Mouse (Mus musculus) brain, embryonic 18.5 days (tissue): ENCODE measurements around the gene Camk2b.

Source experiments
- DNase-seq: peaks from one replicate; pipeline ENCODE4 v3.0.0-alpha.2; 2012; ENCODE audit warnings: low read depth, low spot score

Gene Camk2b

GRCm38 (mm10) chr11:5983629-5984028, 82.5 kb downstream of the Camk2b start:
- DNase-seq, result no peak

- DNase-seq, result no peak
Measured at GRCm38 (mm10) chr11:5981323-5981722, 84.8 kb downstream of the Camk2b start.

- DNase-seq, result no peak
Measured at GRCm38 (mm10) chr11:5980561-5980960, 85.6 kb downstream of the Camk2b start.

DNA sequence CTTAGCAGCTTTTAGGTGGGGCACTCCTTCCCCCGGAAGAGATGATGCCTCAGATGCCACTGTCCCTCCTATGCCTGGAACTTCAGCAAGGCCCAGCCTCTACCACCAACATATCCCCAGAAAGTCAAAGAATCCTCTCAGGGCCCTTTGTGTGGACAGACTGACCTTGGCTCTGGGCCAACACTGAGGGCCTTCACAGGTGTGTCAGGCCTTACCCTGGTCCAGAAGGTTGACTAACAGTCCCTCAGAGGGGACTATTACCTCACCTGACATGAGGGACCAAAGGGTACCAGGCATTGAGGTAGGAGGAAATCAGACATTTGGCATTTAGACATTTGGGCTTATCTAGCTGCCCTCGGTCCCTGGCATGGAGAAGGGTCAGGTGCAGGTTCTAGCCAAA, 86.1 kb downstream of the Camk2b start:
- no peak for DNase-seq

DNA sequence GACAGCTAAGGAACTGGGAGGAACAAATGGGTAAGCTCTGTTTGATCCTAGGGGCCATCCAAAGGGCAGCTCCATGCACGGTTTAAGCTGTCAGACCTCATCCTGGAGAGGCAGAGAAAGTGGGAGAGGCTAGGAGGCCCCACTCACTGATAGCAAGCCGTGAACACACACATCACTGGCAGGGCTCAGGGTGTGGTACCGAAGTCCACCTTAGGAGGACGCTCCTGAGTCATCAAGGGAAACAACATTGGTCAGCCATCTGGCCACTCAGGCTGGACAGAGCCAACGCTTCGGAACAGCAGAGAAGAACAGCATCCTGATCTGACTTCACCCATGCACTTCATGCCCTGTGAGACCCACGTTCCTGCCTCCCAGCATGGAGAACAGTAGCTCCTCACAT, 87.1 kb downstream of the Camk2b start:
- no peak for DNase-seq

DNA sequence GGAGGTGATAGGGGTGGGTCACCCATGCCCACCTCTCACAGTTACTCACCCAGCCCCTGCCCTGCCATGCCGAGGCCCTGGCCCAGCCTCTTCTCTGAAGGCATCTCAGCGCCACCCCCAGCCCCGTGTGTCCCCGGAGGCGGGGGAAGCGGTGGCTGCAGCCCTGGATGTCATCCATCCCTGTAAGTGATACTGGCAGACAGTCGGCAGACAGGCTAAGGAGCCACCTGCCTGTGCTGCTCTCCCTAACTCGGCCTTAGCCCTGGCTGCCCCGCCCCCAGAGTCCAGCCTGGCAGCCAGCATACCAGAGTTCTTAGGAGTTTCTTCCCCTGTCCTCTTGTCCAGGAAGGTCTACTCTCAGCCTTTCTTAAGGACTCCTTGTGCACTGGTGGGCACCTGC, 90.1 kb downstream of the Camk2b start:
- DNase-seq, result no peak

GRCm38 (mm10) chr11:5975068-5975467, 91.1 kb downstream of the Camk2b start:
- no peak for DNase-seq

- no peak for DNase-seq
Measured at GRCm38 (mm10) chr11:5974053-5974452, 92.1 kb downstream of the Camk2b start.

GRCm38 (mm10) chr11:5973151-5973550, 93.0 kb downstream of the Camk2b start:
- no peak for DNase-seq

- DNase-seq, result no peak
Measured at GRCm38 (mm10) chr11:5971202-5971601, 95.0 kb downstream of the Camk2b start.

- DNase-seq, result no peak
Measured at GRCm38 (mm10) chr11:5968223-5968622, 97.9 kb downstream of the Camk2b start.

GRCm38 (mm10) chr11:5966751-5967150, 99.4 kb downstream of the Camk2b start:
- DNase-seq, result no peak

- DNase-seq, result no peak
Measured at GRCm38 (mm10) chr11:5965865-5966264, 100.3 kb downstream of the Camk2b start.

DNA sequence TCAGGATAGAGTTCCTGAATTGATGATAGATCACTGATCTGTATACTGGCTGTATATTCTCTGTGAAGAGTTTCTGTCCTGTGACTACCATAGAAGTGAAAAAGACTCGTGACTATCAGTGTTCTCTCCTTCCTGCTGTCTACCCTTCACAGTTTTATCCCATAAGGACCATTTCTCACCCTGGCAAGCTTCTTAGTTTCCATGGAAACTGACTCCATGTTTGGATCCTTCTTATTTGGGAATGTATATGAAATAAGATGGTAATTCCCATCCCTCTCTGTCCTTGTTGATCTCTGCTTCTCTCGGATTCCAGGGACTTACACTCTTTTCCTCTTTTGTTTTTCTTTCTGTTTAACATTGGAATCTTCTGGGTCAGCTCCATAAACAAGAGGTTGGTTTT, 106.1 kb downstream of the Camk2b start:
- no peak for DNase-seq

GRCm38 (mm10) chr11:5955546-5956276, 110.5 kb downstream of the Camk2b start, which contains the start of gene Ykt6:
Gene Ykt6, plus strand, starts transcription at chr11:5955693.
- peak; percentile 85 for DNase-seq

DNA sequence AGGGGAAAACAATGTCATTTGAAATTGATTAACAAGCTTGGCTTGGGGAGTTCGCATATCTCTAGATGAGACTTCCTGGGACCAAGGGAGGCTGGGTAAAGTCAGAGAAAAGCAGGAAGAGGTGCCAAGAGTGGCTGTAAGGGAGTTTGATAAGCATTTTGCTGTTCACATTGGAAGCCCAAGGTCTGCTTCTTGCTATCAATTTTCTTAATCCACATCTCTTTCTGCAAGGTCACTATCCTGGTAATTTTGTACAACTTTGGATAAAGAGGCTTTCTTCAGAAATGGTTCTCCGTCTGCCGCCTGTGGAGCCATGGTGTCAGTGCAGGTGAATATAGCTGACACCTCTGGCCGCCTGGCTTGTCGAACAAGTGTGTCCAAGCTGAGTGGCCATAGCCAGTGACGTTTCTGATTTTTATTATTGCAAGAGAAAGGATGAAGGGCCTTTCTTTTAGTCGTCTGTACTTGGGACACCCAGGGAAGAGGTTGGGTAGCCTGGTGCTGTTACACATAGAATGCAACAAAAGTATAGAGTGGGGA, 111.1 kb downstream of the Camk2b start:
- no peak for DNase-seq

- DNase-seq, result no peak
Measured at GRCm38 (mm10) chr11:5954435-5954834, 111.7 kb downstream of the Camk2b start.

DNA sequence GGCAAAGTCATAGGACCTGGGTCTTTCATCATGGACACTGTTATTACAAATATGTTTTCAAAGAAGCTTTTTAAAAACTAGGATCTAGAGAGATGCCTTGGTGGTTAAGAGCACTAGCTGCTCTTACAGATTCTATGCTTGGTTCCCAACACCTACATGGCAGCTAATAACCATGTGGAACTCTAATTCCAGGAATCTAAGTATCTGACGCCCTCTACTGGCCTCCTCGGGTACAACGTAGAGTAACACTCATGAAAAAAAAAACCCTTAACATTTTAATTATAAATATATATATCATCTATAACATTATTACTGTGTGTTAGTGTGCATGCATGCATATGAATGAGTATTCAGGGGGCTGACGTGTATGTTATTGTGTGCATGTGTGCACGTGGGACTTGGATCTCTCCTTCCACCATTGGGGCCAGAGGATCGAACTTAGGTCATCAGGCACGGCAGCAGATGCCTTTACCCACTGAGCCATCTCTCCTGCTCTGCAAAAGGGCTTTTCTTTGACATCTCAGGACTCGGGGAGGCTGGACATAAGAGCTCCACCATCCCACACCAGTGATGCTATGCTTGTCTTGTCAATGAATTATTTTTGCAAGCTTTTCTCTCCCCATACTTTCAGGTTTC, 112.9 kb downstream of the Camk2b start:
- DNase-seq, result no peak

DNA sequence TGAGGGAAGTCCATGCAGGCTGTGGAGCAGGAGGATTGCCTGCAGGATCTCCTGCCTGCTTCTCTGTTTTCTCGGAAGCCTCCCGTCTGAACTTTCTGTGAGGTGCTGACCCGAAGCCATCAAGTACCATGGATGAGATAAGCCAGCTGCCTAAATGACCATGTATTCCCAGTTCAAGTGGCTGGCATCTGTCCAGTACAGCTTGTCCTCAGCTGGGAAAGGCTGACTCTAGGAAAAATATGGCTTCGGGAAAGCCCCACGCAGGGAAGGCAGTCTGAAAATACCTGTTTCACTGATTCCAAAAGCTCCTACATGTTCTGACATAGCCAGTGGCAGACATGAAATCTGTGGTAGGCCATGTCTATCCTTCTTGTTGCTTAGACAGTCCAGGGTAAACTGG, 113.7 kb downstream of the Camk2b start:
- DNase-seq, result no peak

DNA sequence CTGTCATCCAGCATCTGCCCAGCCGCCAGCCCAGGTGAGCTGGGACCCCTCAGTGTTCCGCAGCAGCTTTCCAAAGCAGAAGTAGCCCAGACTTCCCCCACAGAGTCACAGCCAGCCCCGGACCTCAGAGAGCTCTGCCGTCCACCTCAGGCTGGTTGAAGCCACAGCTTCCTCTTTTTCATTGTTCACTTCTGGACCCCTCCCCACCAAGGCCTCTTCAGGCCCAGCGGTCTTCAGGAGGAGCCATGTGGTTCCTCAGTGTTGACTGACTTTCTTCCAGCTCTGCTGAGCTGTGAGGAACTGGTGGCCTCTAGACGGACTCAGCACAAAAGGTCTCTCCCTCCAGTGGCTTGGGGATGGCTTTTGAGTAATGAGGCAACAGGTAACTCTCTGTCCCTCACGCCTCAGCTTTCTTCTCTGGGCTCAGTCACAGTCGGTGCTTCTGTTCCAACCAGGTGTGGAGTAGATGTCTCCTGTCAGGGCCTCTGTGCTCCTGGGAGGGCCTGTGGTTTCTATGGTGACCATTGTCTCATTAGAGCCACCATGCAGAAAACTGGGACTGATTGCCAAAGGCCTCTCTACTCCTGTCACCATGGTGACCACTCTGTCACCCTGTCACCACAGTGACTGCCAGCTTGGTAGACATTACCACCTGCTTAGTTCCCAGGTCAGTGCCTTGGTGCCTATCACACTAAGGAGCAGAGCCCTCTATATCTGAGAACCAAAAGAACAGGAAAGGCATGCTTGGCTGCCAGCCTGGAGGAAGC, 116.4 kb downstream of the Camk2b start, which contains the start of gene Gck:
Gck (minus strand) TSS at position 496 of the 767 bp plus-strand sequence.
- no peak for DNase-seq

GRCm38 (mm10) chr11:5948546-5949250, 117.5 kb downstream of the Camk2b start:
- DNase-seq, result no peak

- no peak for DNase-seq
Measured at GRCm38 (mm10) chr11:5947796-5948195, 118.4 kb downstream of the Camk2b start.
